Mouse (Mus musculus) retina, postnatal 1 day (tissue): ENCODE measurements at regions not wholly inside any gene's neighbourhood (a gene's known extent, or its start where the extent isn't known, plus 50 kb on each side); places are given as distances from the start of the nearest gene placed in this dataset.

Experiments
- DNase-seq: peaks from one replicate; pipeline ENCODE4 v3.0.0-alpha.2; 2012

GRCm38 (mm10) chr3:58153874-58154756 lies 260.4 kb upstream of the Tsc22d2 start:
- no peak for DNase-seq

GRCm38 (mm10) chr3:58159384-58159783 lies 255.1 kb upstream of the Tsc22d2 start:
- peak; percentile 81 for DNase-seq

DNA sequence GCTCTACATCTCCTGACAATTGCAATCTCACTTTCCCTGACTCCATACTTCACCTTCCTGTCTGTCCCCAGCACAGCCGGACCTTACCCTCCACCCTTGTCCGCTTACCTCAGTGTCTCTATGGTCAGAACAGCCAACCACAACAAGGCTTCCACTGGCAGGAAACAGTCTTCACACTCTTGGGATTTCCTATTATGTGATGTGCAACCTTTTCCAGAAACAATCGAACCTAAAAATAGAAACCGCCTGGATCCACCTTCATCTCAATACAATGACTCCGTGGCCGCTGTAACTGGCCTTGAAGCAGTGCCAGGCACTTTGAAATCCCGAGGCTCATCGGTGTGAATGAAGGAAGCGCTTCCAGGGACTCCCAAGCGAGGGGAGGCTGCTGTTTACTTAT lies 252.3 kb upstream of the Tsc22d2 start:
- DNase-seq, result no peak

DNA sequence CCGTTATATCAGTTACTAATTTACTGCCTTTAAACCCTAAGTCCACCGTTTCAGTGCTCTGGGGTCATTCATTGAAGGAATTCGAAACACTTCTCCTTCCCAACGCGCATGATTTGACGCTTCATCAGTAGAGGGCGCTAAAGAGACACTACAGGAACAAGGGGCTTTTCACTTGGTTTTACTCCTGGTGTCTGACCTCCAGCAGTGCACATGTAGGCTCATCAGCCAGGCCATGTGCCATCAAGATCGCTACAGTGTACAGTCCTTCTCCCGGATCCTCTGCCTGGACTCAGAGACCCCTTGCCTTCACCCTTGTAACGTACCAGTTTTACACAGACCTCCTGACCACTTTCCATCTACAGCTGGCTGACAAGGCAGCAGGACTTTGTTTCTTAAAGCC lies 250.7 kb upstream of the Tsc22d2 start:
- DNase-seq, result peak; percentile 93

DNA sequence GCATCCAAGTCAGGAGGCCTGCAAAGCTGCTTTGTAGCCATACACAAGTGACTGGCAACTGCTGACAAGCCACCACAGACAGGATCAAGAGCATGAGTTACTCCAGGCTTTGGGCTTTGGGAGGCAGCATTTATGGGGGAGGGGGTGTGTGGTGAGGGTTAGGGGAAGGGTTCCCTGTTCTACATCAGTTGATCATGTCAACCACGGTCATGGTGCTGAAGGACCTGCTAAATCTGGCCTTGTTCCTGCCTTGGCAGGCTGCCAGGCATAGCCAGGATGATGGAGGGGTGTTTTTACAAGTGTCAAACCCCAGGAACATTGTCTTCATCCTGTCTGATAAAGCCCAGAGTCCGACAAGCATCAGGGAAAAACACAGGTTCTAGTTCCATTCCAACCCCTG lies 247.9 kb upstream of the Tsc22d2 start:
- peak; percentile 8 for DNase-seq

GRCm38 (mm10) chr3:58167121-58167520 lies 247.4 kb upstream of the Tsc22d2 start:
- DNase-seq, result no peak

DNA sequence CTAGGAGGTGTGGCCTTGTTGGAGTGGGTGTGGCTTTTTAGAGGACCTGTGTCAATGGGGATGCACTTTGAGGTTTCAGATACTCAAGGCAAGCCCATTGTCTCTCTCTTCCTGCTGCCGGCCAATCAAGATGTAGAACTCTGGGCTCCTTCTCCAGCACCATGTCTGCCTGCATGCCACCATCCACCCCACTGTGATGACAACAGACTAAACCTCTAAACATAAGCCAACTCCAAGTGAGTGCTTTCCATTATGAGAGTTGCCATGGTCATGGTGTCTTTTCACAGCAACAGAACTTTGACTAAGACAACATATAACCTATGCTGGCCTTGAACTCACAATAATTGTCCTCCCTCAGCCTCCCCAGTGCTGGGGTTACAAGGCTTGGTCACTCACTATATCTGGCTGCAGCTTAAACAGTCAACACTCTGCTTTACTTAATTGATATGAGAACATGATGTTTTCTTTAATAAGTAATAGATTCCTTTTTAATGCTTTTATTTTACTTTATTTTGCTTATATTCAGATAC lies 246.7 kb upstream of the Tsc22d2 start:
- DNase-seq, result no peak

DNA sequence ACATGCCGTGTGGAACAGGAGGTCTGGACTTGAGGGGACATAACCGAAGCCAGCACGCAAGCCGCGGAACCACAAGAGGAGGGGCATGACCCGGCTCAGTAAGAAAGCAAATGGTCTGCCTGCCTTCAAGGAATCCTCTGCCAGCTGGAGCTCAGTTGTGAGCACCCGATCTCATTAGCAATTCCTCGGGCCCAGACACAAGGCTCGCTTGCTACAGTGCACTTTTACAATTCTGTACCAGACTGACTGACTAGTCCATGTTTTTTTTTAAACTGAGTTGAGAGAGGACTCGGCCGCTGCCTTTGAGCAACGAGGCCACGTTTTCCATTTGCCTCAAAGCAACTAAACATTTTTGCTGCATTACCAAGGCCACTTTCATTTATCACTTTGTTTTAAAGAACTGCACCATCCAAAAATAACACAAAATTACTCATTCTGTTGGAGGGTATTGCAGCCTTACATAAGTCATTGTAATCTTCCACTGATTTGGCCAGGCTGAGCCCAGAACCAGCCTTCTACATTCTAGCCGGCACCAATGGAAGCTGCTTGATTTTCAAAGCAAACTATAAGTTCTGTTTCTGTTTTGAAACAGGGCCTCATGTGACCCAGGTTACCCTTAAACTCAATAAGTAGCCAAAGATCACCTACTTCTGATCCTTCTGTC lies 245.9 kb upstream of the Tsc22d2 start:
- peak; percentile 43 for DNase-seq

GRCm38 (mm10) chr3:58169786-58170185 lies 244.7 kb upstream of the Tsc22d2 start:
- no peak for DNase-seq

DNA sequence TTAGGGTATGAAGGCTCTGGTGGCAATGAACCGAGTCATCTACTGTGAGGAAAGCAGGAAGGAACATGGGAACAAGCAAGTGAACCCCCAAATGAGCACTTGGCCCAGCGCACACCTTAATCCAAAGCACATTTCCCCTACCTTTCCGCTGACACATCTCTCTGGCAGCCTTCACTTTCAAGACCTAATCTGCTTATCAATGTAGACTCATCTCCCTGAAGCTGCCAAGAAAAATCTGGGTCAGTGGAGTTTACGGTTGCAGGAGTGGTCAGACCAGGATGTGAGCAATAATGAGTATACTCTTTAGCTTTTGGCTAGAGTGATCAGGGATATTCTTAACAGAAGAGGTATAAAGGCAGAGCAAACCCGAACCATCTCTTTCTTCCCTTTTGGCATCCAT lies 242.4 kb upstream of the Tsc22d2 start:
- DNase-seq, result peak; percentile 6

GRCm38 (mm10) chr3:58173821-58174220 lies 240.7 kb upstream of the Tsc22d2 start:
- no peak for DNase-seq

DNA sequence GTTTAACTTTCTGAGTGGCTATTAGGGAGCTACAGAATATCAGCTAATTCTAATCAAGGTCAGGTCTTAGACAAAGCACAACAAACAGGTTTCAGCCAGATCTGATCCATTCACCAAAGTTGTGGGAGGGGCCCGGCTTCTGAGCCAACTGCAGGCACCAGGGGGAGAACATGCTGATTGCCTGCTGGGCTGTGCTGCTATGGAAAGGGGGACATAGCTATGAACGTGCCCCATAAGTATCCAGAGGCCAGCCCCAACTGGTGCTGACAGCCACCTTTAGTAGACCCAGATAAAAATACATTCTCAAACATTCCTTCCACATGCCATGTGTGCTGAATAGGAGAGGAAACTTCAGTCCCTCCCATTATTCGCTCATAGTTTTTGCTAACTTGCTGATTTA lies 232.8 kb upstream of the Tsc22d2 start:
- peak; percentile 10 for DNase-seq

GRCm38 (mm10) chr3:58182299-58182698 lies 232.2 kb upstream of the Tsc22d2 start:
- DNase-seq, result no peak

DNA sequence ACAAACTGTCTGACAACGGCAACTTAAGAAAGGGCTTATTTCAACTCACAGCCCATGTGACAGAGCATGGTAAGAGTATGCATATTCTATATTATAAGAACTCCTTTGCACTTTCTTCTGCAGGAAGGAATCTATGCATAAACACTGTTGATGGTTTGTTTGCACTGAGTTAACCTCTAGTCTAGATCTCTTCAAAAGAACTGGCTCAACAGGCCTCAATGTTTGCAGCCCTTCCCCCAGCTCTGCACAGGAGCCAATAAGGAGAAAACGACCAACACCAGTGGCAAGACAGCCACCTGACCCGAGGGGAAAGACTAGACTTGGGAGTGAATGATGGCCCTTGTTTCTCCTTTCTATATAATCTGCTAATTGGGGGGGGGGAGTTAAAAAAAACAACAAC lies 231.2 kb upstream of the Tsc22d2 start:
- no peak for DNase-seq

DNA sequence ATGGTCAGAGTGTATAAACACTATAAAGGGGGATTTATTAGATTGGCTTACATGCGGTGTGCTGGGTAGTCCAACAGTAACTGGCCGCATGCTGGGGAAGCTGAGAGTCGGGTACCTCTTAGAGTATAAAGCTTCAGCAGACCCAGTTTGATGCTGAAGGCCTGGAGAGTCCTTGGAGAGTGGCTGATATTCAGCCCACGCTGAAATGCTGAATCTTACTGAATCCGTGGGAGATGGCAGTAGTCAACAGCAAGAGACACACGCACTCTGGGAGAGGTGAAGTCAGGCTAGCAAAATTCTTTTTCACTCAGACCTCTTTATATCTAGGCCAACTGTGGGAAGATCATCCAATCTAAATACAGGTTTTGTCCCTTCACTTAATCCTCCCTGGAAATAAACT lies 214.1 kb upstream of the Tsc22d2 start:
- no peak for DNase-seq

- no peak for DNase-seq
These were observed 211.7 kb upstream of the Tsc22d2 start for GRCm38 (mm10) chr3:58202816-58203215.

GRCm38 (mm10) chr3:58203806-58204205 lies 210.7 kb upstream of the Tsc22d2 start:
- no peak for DNase-seq

DNA sequence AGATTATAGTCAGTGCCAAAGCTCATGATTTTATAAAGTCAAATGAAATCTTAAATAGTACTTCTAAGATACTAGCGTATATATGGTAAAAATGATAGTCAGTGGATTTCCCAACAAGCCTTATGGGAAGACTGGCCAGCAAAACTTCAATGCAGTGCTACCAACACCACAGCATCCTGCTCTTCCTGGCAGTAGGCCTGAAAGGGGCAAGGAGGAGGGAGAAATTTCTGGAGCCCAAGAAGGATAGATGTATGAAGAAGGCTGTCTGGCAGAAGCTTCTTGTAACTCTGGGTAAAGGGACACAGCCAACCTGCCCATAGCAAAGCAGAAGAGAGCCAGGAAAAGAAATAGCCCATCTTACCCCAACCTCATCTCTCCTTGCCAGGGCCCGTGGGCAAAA lies 209.0 kb upstream of the Tsc22d2 start:
- DNase-seq, result no peak

DNA sequence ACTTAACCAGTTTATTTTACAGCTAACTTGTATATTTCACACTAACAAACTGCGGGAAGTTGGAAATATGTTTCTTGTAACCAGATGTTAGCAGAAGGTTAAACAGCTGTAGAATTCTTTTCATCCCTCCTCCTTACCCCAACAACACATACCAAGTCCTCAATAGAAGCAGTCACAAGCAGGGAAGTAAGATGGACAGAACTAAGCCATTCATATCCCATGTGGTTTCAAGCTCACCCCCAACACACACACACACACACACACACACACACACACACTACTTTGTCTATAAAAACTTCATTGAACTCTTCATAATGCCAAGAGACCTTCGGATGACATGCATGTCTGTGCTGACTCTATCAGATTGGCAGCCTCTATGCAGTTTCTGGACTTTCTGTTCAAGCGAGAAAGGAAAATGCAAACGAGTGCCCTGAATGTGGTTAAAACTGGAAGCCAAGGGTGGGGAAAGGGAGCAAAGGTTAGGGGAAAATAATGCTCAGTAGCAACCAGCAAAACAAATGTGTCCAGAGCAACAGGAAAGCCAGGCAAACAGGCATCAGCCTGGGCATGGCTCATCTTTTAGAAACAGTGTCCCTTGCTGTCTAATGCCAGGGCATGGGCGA lies 207.6 kb upstream of the Tsc22d2 start:
- no peak for DNase-seq

DNA sequence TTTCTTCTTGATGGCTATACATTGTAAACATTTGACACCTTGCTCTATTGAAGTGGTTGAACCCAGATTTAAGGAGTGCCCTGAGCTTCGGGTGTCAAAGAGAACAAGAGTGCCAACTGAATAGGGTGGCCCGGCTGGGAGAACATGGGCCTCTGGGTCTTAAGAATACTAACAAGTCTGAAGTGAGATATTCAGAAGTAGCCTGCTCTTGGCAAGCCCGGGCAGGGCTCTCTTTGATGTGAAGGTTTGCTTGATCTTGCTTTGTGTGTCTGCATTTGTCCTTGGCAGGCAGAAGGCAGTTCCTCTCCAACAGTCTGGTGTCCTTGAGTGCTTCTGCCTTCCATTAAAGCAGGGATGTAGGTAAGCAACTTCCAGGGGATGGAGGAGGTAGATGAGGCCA lies 203.5 kb upstream of the Tsc22d2 start:
- DNase-seq, result no peak

DNA sequence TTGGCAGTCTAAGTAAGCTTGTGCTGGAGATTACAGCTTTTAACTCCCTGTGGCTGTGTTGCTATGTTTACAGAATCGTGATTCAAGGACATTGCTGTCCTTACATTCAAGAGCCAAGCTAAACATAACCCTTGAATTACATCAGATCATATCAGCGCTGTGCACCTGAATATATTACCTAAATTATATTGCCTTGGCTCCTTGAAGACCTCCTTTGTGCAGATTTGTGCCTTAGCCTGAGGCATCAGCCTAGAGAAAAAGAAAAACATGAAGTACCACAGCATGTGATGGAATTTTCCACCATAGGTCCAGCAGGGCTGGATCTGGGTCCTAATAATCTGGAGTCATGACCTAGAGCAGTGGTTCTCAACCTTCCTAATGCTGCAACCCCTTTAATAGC lies 189.8 kb upstream of the Tsc22d2 start:
- no peak for DNase-seq

GRCm38 (mm10) chr3:58226447-58227321 lies 187.8 kb upstream of the Tsc22d2 start:
- peak; percentile 16 for DNase-seq

GRCm38 (mm10) chr3:58227322-58227627 lies 187.2 kb upstream of the Tsc22d2 start:
- no peak for DNase-seq
